Mouse (Mus musculus): ENCODE results near the gene Cd37. TPM values are rescaled to one million over a fixed set of nuclear protein-coding genes. Genes with fewer than 3 reads are reported as not detected.

Gene Cd37
- total and polyA plus RNA-seq, 3 experiments: 3.1 to 21.2 (median 4.3) TPM

DNA sequence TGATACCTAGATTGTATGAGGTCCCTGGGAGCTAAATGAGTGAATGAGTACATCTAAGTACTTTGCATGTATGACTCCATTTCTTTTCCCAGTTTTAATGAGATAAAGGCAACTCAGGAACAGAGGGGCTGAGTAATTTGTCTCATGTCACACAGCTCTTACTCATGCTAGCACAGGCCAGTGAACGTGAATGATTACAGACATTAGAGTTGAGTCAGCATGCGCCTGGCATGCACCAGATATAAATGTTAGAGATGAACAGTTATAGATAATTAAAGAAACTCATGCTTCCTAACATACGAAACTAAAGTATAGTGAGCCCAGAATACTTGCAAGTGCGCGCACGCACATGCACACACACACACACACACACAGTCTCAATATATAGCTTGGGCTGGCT lies 48.7 kb downstream of the Cd37 start:
- TF ChIP-seq CTCF (IDR thresholded peaks at IDR 0.05) (no peak), POLR2A (IDR thresholded peaks at IDR 0.05; ENCODE audit: insufficient read depth, low read depth, low read length) (no peak), EP300 (IDR thresholded peaks at IDR 0.05; ENCODE audit: insufficient read depth, low read depth, low read length) (no peak)
- Histone ChIP-seq H3K4me3 (no peak overlapping the region), H3K27me3 (ENCODE audit: control insufficient read depth, insufficient read depth, low read length) (peaks cover 5% of the 10 kb centered on the region; the same call in 1 of the 2 replicates), H3K27ac (no peak overlapping the region), H3K4me1 (ENCODE audit: control insufficient read depth, insufficient read depth, low read length) (no peaks in the 10 kb centered on the region), H3K79me2 (replicated peaks; ENCODE audit: control insufficient read depth, insufficient read depth, low read length) (no peaks in the 10 kb centered on the region), H3K9ac (ENCODE audit: low read depth, low read length) (no peak overlapping the region), H3K36me3 (ENCODE audit: control insufficient read depth, insufficient read depth, low read length) (no peaks in the 10 kb centered on the region)
- 88% methylated on average over 6 of the region's 6 CpGs for WGBS
- intact Hi-C loops (cut with DNase I): no loop called here
- no peak for DNase-seq

DNA sequence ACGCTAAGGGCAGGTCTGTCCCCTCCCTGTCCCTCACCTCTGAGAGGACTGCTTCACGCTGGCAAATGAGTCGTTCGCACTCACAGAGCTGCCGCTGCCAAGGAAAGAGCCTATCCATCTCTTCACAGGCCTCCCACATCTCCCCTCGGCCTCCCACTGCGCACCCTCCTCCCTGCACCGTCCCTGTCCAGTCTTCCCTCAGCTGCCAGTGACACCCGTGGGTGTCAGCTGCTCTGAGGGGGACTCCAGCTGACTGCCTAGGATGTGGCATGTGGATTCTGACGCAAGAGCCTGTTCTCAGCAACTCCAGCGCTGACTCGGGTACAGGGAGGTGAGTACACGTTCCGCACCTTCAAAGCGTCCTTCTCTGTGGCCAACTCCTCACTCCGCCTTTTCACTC lies 49.3 kb downstream of the Cd37 start:
- no peaks in the 10 kb centered on the region for H3K4me1 ChIP-seq (ENCODE audit: control insufficient read depth, insufficient read depth, low read length)
- H3K36me3 ChIP-seq (ENCODE audit: control insufficient read depth, insufficient read depth, low read length): no peaks in the 10 kb centered on the region
- 50% methylated on average over 16 of the region's 16 CpGs for WGBS
- H3K4me3 ChIP-seq: no peak overlapping the region
- intact Hi-C loops (cut with DNase I): no loop called here
- no peak overlapping the region for H3K27ac ChIP-seq
- no peaks in the 10 kb centered on the region for H3K79me2 ChIP-seq (replicated peaks; ENCODE audit: control insufficient read depth, insufficient read depth, low read length)
- DNase-seq: no peak
- H3K9ac ChIP-seq (ENCODE audit: low read depth, low read length): no peak overlapping the region
- TF ChIP-seq POLR2A (IDR thresholded peaks at IDR 0.05; ENCODE audit: insufficient read depth, low read depth, low read length): no peak
- H3K27me3 ChIP-seq (ENCODE audit: control insufficient read depth, insufficient read depth, low read length): peaks cover 5% of the 10 kb centered on the region; the same call in 1 of the 2 replicates

DNA sequence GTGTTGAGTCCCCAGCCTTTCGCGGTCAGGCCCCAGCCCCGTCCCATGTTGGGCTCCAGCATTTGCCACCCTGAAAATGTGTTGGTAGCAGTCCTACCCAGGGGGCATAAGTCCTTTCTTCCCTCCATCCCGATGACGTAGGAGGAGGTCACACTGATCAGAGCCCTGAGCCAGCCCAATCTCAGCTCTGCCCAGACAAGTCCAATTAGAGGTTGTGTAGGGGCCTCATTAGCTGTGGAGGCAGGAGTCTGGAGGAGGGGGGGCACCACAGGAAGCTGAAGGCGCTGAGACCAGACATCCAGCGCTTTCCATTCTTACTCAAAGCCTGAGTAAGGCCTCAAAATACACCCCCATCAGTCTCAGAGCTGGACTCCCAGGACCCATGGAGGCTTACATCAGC lies 53.0 kb downstream of the Cd37 start:
- 66% methylated on average over 7 of the region's 7 CpGs for WGBS
- no peak for DNase-seq
- no peaks in the 10 kb centered on the region for H3K4me1 ChIP-seq (ENCODE audit: control insufficient read depth, insufficient read depth, low read length)

DNA sequence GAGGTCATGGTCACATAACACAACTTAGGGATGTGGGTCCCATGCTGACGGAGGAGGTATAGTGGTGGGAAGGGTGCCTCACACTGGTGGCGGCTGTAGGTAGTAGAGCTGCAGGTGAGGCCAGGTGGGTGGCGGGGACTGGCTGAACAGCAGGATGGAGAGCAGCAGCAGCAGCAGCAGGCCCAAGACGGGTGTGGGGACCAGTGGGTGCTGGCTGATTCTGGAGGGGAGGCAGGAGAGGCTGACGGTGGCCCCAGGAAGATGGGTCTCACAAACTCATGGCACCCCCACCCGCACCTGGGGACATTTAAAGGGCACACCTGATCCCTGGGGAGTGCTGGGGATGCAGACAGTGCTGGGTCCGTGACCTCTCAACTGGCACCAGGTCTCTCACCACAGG lies 55.2 kb downstream of the Cd37 start:
- Histone ChIP-seq H3K79me2 (replicated peaks; ENCODE audit: control insufficient read depth, insufficient read depth, low read length) (no peaks in the 10 kb centered on the region), H3K4me3 (no peak overlapping the region), H3K27ac (no peak overlapping the region), H3K36me3 (ENCODE audit: control insufficient read depth, insufficient read depth, low read length) (no peaks in the 10 kb centered on the region), H3K9ac (ENCODE audit: low read depth, low read length) (no peak overlapping the region), H3K4me1 (ENCODE audit: control insufficient read depth, insufficient read depth, low read length) (no peaks in the 10 kb centered on the region), H3K27me3 (ENCODE audit: control insufficient read depth, insufficient read depth, low read length) (peaks cover 15% of the 10 kb centered on the region; the same call in 1 of the 2 replicates)
- DNase-seq: no peak
- TF ChIP-seq CTCF (IDR thresholded peaks at IDR 0.05) (no peak), POLR2A (IDR thresholded peaks at IDR 0.05; ENCODE audit: insufficient read depth, low read depth, low read length) (no peak), EP300 (IDR thresholded peaks at IDR 0.05; ENCODE audit: insufficient read depth, low read depth, low read length) (no peak)
- WGBS: 78% methylated on average over 7 of the region's 7 CpGs
- intact Hi-C loops (cut with DNase I): no loop called here

More for the DNA sequence above, 53.0 kb downstream of the Cd37 start:
- no peak overlapping the region for H3K4me3 ChIP-seq
- peaks cover 15% of the 10 kb centered on the region; the same call in 1 of the 2 replicates for H3K27me3 ChIP-seq (ENCODE audit: control insufficient read depth, insufficient read depth, low read length)
- H3K27ac ChIP-seq: no peak overlapping the region
- no peaks in the 10 kb centered on the region for H3K36me3 ChIP-seq (ENCODE audit: control insufficient read depth, insufficient read depth, low read length)
- intact Hi-C loops (cut with DNase I): no loop called here
- TF ChIP-seq POLR2A (IDR thresholded peaks at IDR 0.05; ENCODE audit: insufficient read depth, low read depth, low read length) (no peak), CTCF (IDR thresholded peaks at IDR 0.05) (no peak), EP300 (IDR thresholded peaks at IDR 0.05; ENCODE audit: insufficient read depth, low read depth, low read length) (no peak)
- H3K9ac ChIP-seq (ENCODE audit: low read depth, low read length): no peak overlapping the region
- H3K79me2 ChIP-seq (replicated peaks; ENCODE audit: control insufficient read depth, insufficient read depth, low read length): no peaks in the 10 kb centered on the region

Other genes with a start within 250 kb of the Cd37 start
Only the 30 nearest of the 38 such genes appear.
- gene Prr12, start 186.2 kb downstream of the Cd37 start, total RNA-seq (2021): 10 to 100 TPM; 22.4 to 23.0 TPM
- 4.9 and 7.1 TPM in 2 replicates for gene Prr12, start 186.2 kb downstream of the Cd37 start, polyA plus RNA-seq (2012; rRNA removed)
- 10 to 100 TPM; 27.0 to 29.3 TPM for gene Nosip, start 176.7 kb downstream of the Cd37 start, total RNA-seq (2021)
- gene Nosip, start 176.7 kb downstream of the Cd37 start, polyA plus RNA-seq (2012; rRNA removed): 41.7 and 43.6 TPM in 2 replicates
- 1 to 10 TPM; 5.5 to 6.2 TPM for gene Prrg2, start 176.4 kb downstream of the Cd37 start, total RNA-seq (2021)
- gene Prrg2, start 176.4 kb downstream of the Cd37 start, polyA plus RNA-seq (2012; rRNA removed): 19.8 and 23.6 TPM in 2 replicates
- 10 to 100 TPM; 24.6 to 27.9 TPM for gene Rcn3, start 146.9 kb downstream of the Cd37 start, total RNA-seq (2021)
- 52.2 and 64.5 TPM in 2 replicates for gene Rcn3, start 146.9 kb downstream of the Cd37 start, polyA plus RNA-seq (2012; rRNA removed)
- gene Fcgrt, start 135.3 kb downstream of the Cd37 start, total RNA-seq (2021): 10 to 100 TPM; 60.3 to 67.5 TPM
- 82.8 and 100 TPM in 2 replicates for gene Fcgrt, start 135.3 kb downstream of the Cd37 start, polyA plus RNA-seq (2012; rRNA removed)
- 100 to 1,000 TPM; 534 to 613 TPM for gene Rps11, start 114.7 kb downstream of the Cd37 start, total RNA-seq (2021)
- gene Rps11, start 114.7 kb downstream of the Cd37 start, polyA plus RNA-seq (2012; rRNA removed): 186 and 258 TPM in 2 replicates
- 100 to 1,000 TPM; 561 to 659 TPM for gene Rpl13a, start 110.4 kb downstream of the Cd37 start, total RNA-seq (2021)
- gene Rpl13a, start 110.4 kb downstream of the Cd37 start, polyA plus RNA-seq (2012; rRNA removed): 915 and 1,061 TPM in 2 replicates
- under 1 TPM in 1 of 2 experiments, not detected in 1; 0.80 TPM for gene Gm45713, start 102.9 kb downstream of the Cd37 start, total RNA-seq (2021)
- gene Gm45713, start 102.9 kb downstream of the Cd37 start, polyA plus RNA-seq (2012; rRNA removed): 4.5 and 4.6 TPM in 2 replicates
- 1 to 10 TPM; 5.5 to 6.4 TPM for gene Flt3l, start 102.7 kb downstream of the Cd37 start, total RNA-seq (2021)
- gene Flt3l, start 102.7 kb downstream of the Cd37 start, polyA plus RNA-seq (2012; rRNA removed): 47.4 and 59.1 TPM in 2 replicates
- gene Pih1d1, start 84.8 kb downstream of the Cd37 start, total RNA-seq (2021): 10 to 100 TPM; 33.8 to 36.7 TPM
- 48.1 and 51.2 TPM in 2 replicates for gene Pih1d1, start 84.8 kb downstream of the Cd37 start, polyA plus RNA-seq (2012; rRNA removed)
- 10 to 100 TPM; 19.7 to 25.1 TPM for gene Aldh16a1, start 84.5 kb downstream of the Cd37 start, total RNA-seq (2021)
- 23.5 and 23.9 TPM in 2 replicates for gene Aldh16a1, start 84.5 kb downstream of the Cd37 start, polyA plus RNA-seq (2012; rRNA removed)
- 10 to 100 TPM; 18.3 to 24.3 TPM for gene Slc17a7, start 75.2 kb downstream of the Cd37 start, total RNA-seq (2021)
- 29.1 and 36.8 TPM in 2 replicates for gene Slc17a7, start 75.2 kb downstream of the Cd37 start, polyA plus RNA-seq (2012; rRNA removed)
- not detected for gene Gfy, start 59.5 kb downstream of the Cd37 start, total RNA-seq (2021)
- not detected in 2 replicates for gene Gfy, start 59.5 kb downstream of the Cd37 start, polyA plus RNA-seq (2012; rRNA removed)
- not detected for gene Pth2, start 58.1 kb downstream of the Cd37 start, total RNA-seq (2021)
- gene Pth2, start 58.1 kb downstream of the Cd37 start, polyA plus RNA-seq (2012; rRNA removed): not detected in 2 replicates
- not detected for gene Ccdc155, start 34.2 kb downstream of the Cd37 start, total RNA-seq (2021)
- gene Ccdc155, start 34.2 kb downstream of the Cd37 start, polyA plus RNA-seq (2012; rRNA removed): 0.06 and 0.12 TPM in 2 replicates
- gene Dkkl1, start 27.0 kb downstream of the Cd37 start, total RNA-seq (2021): not detected
- 0.37 and 0.73 TPM in 2 replicates for gene Dkkl1, start 27.0 kb downstream of the Cd37 start, polyA plus RNA-seq (2012; rRNA removed)
- gene Tead2, start 23.4 kb downstream of the Cd37 start, total RNA-seq (2021): 10 to 100 TPM in 1 of 2 experiments, 1 to 10 TPM in 1; 6.2 to 10.8 TPM
- 13.1 and 14.0 TPM in 2 replicates for gene Tead2, start 23.4 kb downstream of the Cd37 start, polyA plus RNA-seq (2012; rRNA removed)
- gene Slc6a16, start 2.0 kb upstream of the Cd37 start, total RNA-seq (2021): not detected
- gene Slc6a16, start 2.0 kb upstream of the Cd37 start, polyA plus RNA-seq (2012; rRNA removed): 0.15 TPM in 1 of 2 replicates, not detected in the other
- not detected for gene Slc6a21, start 38.4 kb upstream of the Cd37 start, total RNA-seq (2021)
- gene Slc6a21, start 38.4 kb upstream of the Cd37 start, polyA plus RNA-seq (2012; rRNA removed): 0.38 and 0.55 TPM in 2 replicates
- 10 to 100 TPM; 21.0 to 21.4 TPM for gene Trpm4, start 94.7 kb upstream of the Cd37 start, total RNA-seq (2021)
- gene Trpm4, start 94.7 kb upstream of the Cd37 start, polyA plus RNA-seq (2012; rRNA removed): 38.7 and 40.9 TPM in 2 replicates
- 1,000 to 10,000 TPM in 1 of 2 experiments, 100 to 1,000 TPM in 1; 863 to 1,007 TPM for gene Hrc, start 96.2 kb upstream of the Cd37 start, total RNA-seq (2021)
- 383 and 578 TPM in 2 replicates for gene Hrc, start 96.2 kb upstream of the Cd37 start, polyA plus RNA-seq (2012; rRNA removed)
- gene Ppfia3, start 127.9 kb upstream of the Cd37 start, total RNA-seq (2021): under 1 TPM; 0.11 to 0.26 TPM
- gene Ppfia3, start 127.9 kb upstream of the Cd37 start, polyA plus RNA-seq (2012; rRNA removed): 0.09 and 0.14 TPM in 2 replicates
- 1 to 10 TPM; 1.0 to 1.6 TPM for gene Lin7b, start 131.5 kb upstream of the Cd37 start, total RNA-seq (2021)
- gene Lin7b, start 131.5 kb upstream of the Cd37 start, polyA plus RNA-seq (2012; rRNA removed): 2.3 and 3.4 TPM in 2 replicates
- gene Snrnp70, start 156.6 kb upstream of the Cd37 start, total RNA-seq (2021): 10 to 100 TPM; 85.0 to 99.5 TPM
- gene Snrnp70, start 156.6 kb upstream of the Cd37 start, polyA plus RNA-seq (2012; rRNA removed): 117 and 151 TPM in 2 replicates
- gene Kcna7, start 166.5 kb upstream of the Cd37 start, total RNA-seq (2021): 1 to 10 TPM; 5.9 to 6.0 TPM
- 6.7 and 7.6 TPM in 2 replicates for gene Kcna7, start 166.5 kb upstream of the Cd37 start, polyA plus RNA-seq (2012; rRNA removed)
- under 1 TPM; 0.11 to 0.50 TPM for gene Ntf5, start 174.6 kb upstream of the Cd37 start, total RNA-seq (2021)
- 0.32 and 0.43 TPM in 2 replicates for gene Ntf5, start 174.6 kb upstream of the Cd37 start, polyA plus RNA-seq (2012; rRNA removed)
- not detected for gene Lhb, start 181.7 kb upstream of the Cd37 start, total RNA-seq (2021)
- 0.84 TPM in 1 of 2 replicates, not detected in the other for gene Lhb, start 181.7 kb upstream of the Cd37 start, polyA plus RNA-seq (2012; rRNA removed)
- 100 to 1,000 TPM in 1 of 2 experiments, 10 to 100 TPM in 1; 96.9 to 115 TPM for gene Gys1, start 195.7 kb upstream of the Cd37 start, total RNA-seq (2021)
- 111 and 135 TPM in 2 replicates for gene Gys1, start 195.7 kb upstream of the Cd37 start, polyA plus RNA-seq (2012; rRNA removed)
- gene Ruvbl2, start 199.0 kb upstream of the Cd37 start, total RNA-seq (2021): 10 to 100 TPM; 26.5 to 26.9 TPM
- gene Ruvbl2, start 199.0 kb upstream of the Cd37 start, polyA plus RNA-seq (2012; rRNA removed): 32.7 and 33.5 TPM in 2 replicates
- gene Ftl1, start 220.8 kb upstream of the Cd37 start, total RNA-seq (2021): 100 to 1,000 TPM; 213 to 308 TPM
- gene Ftl1, start 220.8 kb upstream of the Cd37 start, polyA plus RNA-seq (2012; rRNA removed): 505 and 903 TPM in 2 replicates

Measured in heart, adult 2 months (tissue).